Mouse (Mus musculus): ENCODE results near the gene Fnbp1.

The Fnbp1 gene

GRCm38 (mm10) chr2:31061868-31062628, 79.8 kb downstream of the Fnbp1 start:
- DNase-seq: peak in 1 of 2 experiments; percentile 45

GRCm38 (mm10) chr2:31060787-31061730, 80.7 kb downstream of the Fnbp1 start:
- DNase-seq: peak; percentile 91 to 93

GRCm38 (mm10) chr2:31060271-31060670, 81.5 kb downstream of the Fnbp1 start:
- DNase-seq: no peak

GRCm38 (mm10) chr2:31058443-31058842, 83.4 kb downstream of the Fnbp1 start:
- DNase-seq: no peak

- peak; percentile 75 to 85 for DNase-seq
These were observed 84.1 kb downstream of the Fnbp1 start for GRCm38 (mm10) chr2:31057549-31058177.

GRCm38 (mm10) chr2:31056070-31056469, 85.7 kb downstream of the Fnbp1 start:
- DNase-seq: peak in 1 of 2 experiments; percentile 42

- no peak for DNase-seq
These were observed 87.9 kb downstream of the Fnbp1 start for GRCm38 (mm10) chr2:31053851-31054340.

- no peak for DNase-seq
These were observed 88.4 kb downstream of the Fnbp1 start for GRCm38 (mm10) chr2:31053426-31053825.

GRCm38 (mm10) chr2:31052441-31052840, 89.4 kb downstream of the Fnbp1 start:
- DNase-seq: no peak

GRCm38 (mm10) chr2:31048037-31048436, 93.8 kb downstream of the Fnbp1 start:
- no peak for DNase-seq

- no peak for DNase-seq
These were observed 98.0 kb downstream of the Fnbp1 start for GRCm38 (mm10) chr2:31043856-31044255.

GRCm38 (mm10) chr2:31042881-31043280, 98.9 kb downstream of the Fnbp1 start:
- DNase-seq: no peak

- DNase-seq: no peak
These were observed 100.4 kb downstream of the Fnbp1 start for GRCm38 (mm10) chr2:31041386-31041785.

- no peak for DNase-seq
These were observed 101.3 kb downstream of the Fnbp1 start for GRCm38 (mm10) chr2:31040487-31040886.

GRCm38 (mm10) chr2:31040043-31040442, 101.8 kb downstream of the Fnbp1 start:
- peak in 1 of 2 experiments; percentile 49 for DNase-seq

GRCm38 (mm10) chr2:31036811-31037210, 105.0 kb downstream of the Fnbp1 start:
- DNase-seq: no peak

GRCm38 (mm10) chr2:31031972-31032371, 109.8 kb downstream of the Fnbp1 start:
- DNase-seq: no peak

- no peak for DNase-seq
These were observed 115.2 kb downstream of the Fnbp1 start for GRCm38 (mm10) chr2:31026642-31027041.

GRCm38 (mm10) chr2:31025458-31025857, 116.3 kb downstream of the Fnbp1 start:
- no peak for DNase-seq

GRCm38 (mm10) chr2:31024618-31025370, 117.0 kb downstream of the Fnbp1 start:
- DNase-seq: peak; percentile 88 to 90

GRCm38 (mm10) chr2:31023940-31024339, 117.9 kb downstream of the Fnbp1 start:
- DNase-seq: peak; percentile 44 to 53

GRCm38 (mm10) chr2:31020202-31020601, 121.6 kb downstream of the Fnbp1 start:
- peak in 1 of 2 experiments; percentile 58 for DNase-seq

All from cerebellum, postnatal 14 days (tissue).